Mouse (Mus musculus) olfactory bulb, adult 2 months (tissue): Measurements from ENCODE around the gene Trim38.

Source experiments
- CTCF ChIP-seq: fragments of 200-500 bp; IDR thresholded peaks from 2 replicates; pipeline ENCODE4 v1.5.1; 2012; ENCODE audit warnings: low read depth, mild to moderate bottlenecking, low read length, moderate library complexity; ENCODE audit not compliant: insufficient read depth
- POLR2A ChIP-seq: fragments of 200-500 bp; IDR thresholded peaks from 2 replicates; pipeline ENCODE4 v1.6.1; 2012; ENCODE audit warnings: mild to moderate bottlenecking, low read depth, low read length, moderate library complexity; ENCODE audit not compliant: insufficient read depth

- no peak for TF ChIP-seq CTCF
- no peak for TF ChIP-seq POLR2A
These were observed 20.1 kb upstream of the Trim38 start for GRCm38 (mm10) chr13:23749563-23750121.
